25 mouse cellular contexts compared by ENCODE assay signal in genomic region chr10:130527926-130528325, GRCm38 (mm10). TPM values are rescaled to one million over a fixed set of nuclear protein-coding genes. Genes with fewer than 3 reads are reported as not detected.
DNase-seq lines count a peak whose midpoint lies in the region.
"Had no signal": no experiment of that assay in that cellular context is flagged by ENCODE, and none has a peak within 500 bp of the region (broad histone marks: within the 10 kb centered on the region; RNA-seq: fewer than 3 reads in every experiment).

No protein-coding gene starts in this region.

- DNase-seq in urinary bladder, adult 18-20 months (ENCODE audit: low spot score in 2 of 2): peak; percentile 18 to 59
- DNase-seq in urinary bladder, postnatal 10 days (ENCODE audit: low spot score): no peak
- peak; percentile 43 for DNase-seq in R1 (ENCODE audit: low read depth, low spot score)
- peak; percentile 25 for DNase-seq in urinary bladder, adult 2 months (ENCODE audit: low spot score)
- no peak for DNase-seq in layer of hippocampus, adult 8-10 months (ENCODE audit: low spot score in 2 of 2)
- DNase-seq in retina, embryonic 14.5 days (ENCODE audit: low spot score): no peak
- no peak for DNase-seq in gastrocnemius, postnatal 25 days
- DNase-seq: adrenal gland, postnatal 14 days; cerebellum, adult 11-12 months; cerebellum, adult 9-10 months; cerebellum, postnatal 36 days; gastrocnemius, adult 2 months; gastrocnemius, postnatal 36 days; heart, adult 11 months; heart, postnatal 36 days had no signal

RNA-seq across cellular contexts. Expression of gene Vmn2r87, which starts 30.7 kb away (rescaled TPM):
- 0.04 TPM in 1 of 2 replicates, not detected in the other for polyA plus RNA-seq in urinary bladder, adult 2 months (2012; rRNA removed)
- 1 to 10 TPM in 1 of 4 experiments, under 1 TPM in 3; 0.55 to 1.1 (median 0.70) TPM for total RNA-seq in layer of hippocampus, adult 8-10 months (2022)
- total RNA-seq in gastrocnemius, postnatal 25 days (2021): not detected
- total RNA-seq: adrenal gland, adult 18-20 months; adrenal gland, postnatal 14 days; gastrocnemius, adult 2 months; gastrocnemius, postnatal 36 days; heart, postnatal 36 days had no signal
- polyA plus RNA-seq: embryonic facial prominence, embryonic 15.5 days; erythroblast, embryonic 14.5 days; forebrain, embryonic 15.5 days; heart, embryonic 13.5 days; heart, postnatal 0 days; hindbrain, embryonic 12.5 days; inflammation-experienced regulatory T-cells, adult 6 months; intestine, postnatal 0 days; Patski had no signal

Comparison
In these comparisons a context has a peak if more than half of its experiments do, and no peak if none do; other contexts are left out.
1. DNase-seq: peak in urinary bladder, adult 18-20 months (2 of 2), R1 (single experiment) and urinary bladder, adult 2 months (single experiment); none in urinary bladder, postnatal 10 days (single experiment), layer of hippocampus, adult 8-10 months (0 of 2), retina, embryonic 14.5 days (single experiment) and gastrocnemius, postnatal 25 days (single experiment).